Mouse (Mus musculus) heart, embryonic 11.5 days (tissue): ENCODE data around the gene Syne3. TPM values are rescaled to one million over a fixed set of nuclear protein-coding genes. Genes with fewer than 3 reads are reported as not detected.
A peak's percentile ranks its signal among the peaks of the same experiment; 100 is the strongest.

Experiments
- ATAC-seq: fragments of 200-750 bp; cut with Nextera tagmentation; replicated peaks from 2 replicates; pipeline ENCODE4 v1.8.0; 2017; ENCODE audit warnings: moderate library complexity; ENCODE audit not compliant: insufficient number of reproducible peaks, low FRiP score, low TSS enrichment
- H3K27ac ChIP-seq: fragments of 300-500 bp; sonication (generic); 2 replicates; pipeline ENCODE4 v1.5.1; 2014; ENCODE audit warnings: mild to moderate bottlenecking, low read depth, low read length
- H3K27me3 ChIP-seq: fragments of 300-500 bp; sonication (generic); 2 replicates; pipeline ENCODE4 v1.6.1; 2014; ENCODE audit warnings: mild to moderate bottlenecking, low read length, mixed read lengths; ENCODE audit not compliant: control insufficient read depth, insufficient read depth
- H3K36me3 ChIP-seq: fragments of 300-500 bp; sonication (generic); 2 replicates; pipeline ENCODE4 v1.6.1; 2014; ENCODE audit warnings: mild to moderate bottlenecking, low read length, moderate library complexity, mixed read lengths; ENCODE audit not compliant: control insufficient read depth, insufficient read depth
- H3K4me1 ChIP-seq: fragments of 300-500 bp; sonication (generic); 2 replicates; pipeline ENCODE4 v1.6.1; 2014; ENCODE audit warnings: low read length; ENCODE audit not compliant: control insufficient read depth, insufficient read depth
- H3K4me2 ChIP-seq: fragments of 300-500 bp; sonication (generic); 2 replicates; pipeline ENCODE4 v1.6.1; 2014; ENCODE audit warnings: mild to moderate bottlenecking, moderate library complexity
- H3K4me3 ChIP-seq: fragments of 300-500 bp; sonication (generic); 2 replicates; pipeline ENCODE4 v1.5.1; 2014; ENCODE audit warnings: low read depth, low read length
- H3K9ac ChIP-seq: fragments of 300-500 bp; sonication (generic); 2 replicates; pipeline ENCODE4 v1.6.1; 2014; ENCODE audit warnings: mild to moderate bottlenecking, low read depth, low read length, moderate library complexity
- H3K9me3 ChIP-seq: fragments of 300-500 bp; sonication (generic); replicated peaks from 2 replicates; pipeline ENCODE4 v1.6.1; 2016; ENCODE audit warnings: low read length; ENCODE audit not compliant: control insufficient read depth
- WGBS: fragments of 180-500 bp; shearing (Covaris S2); extraction: QIAGEN DNeasy Blood & Tissue Kit; methylation state at CpG from one replicate; pipeline ENCODE4 v1.1.7; 2014; ENCODE audit not compliant: insufficient replicate concordance; 5-methylcytosine and 5-hydroxymethylcytosine counted together
- polyA plus RNA-seq: library from polyadenylated mRNA; unstranded; fragments of >200 nt; fragmentation: Nextera tagmentation; extraction: Ambion mirVana; gene quantifications from 2 replicates; pipeline ENCODE4 v1.2.1, GENCODE M21; 2014

The Syne3 gene
- polyA plus RNA-seq, 1 experiment from 2014 or later: 0.42 TPM

- no peaks in the 10 kb centered on the region for H3K9me3 ChIP-seq
- peak overlapping the region; percentile 96 for H3K4me2 ChIP-seq
- 2% methylated on average over 13 of the region's 13 CpGs for WGBS
- H3K9ac ChIP-seq: peak overlapping the region; percentile 44; the same call in 1 of the 2 replicates
- no peak overlapping the region for H3K27ac ChIP-seq
- peak overlapping the region; percentile 75 for H3K4me3 ChIP-seq
- 0 out of 2 replicates have a peak, but pooled peaks have one; percentile 19 for ATAC-seq
- peaks cover 41% of the 10 kb centered on the region for H3K27me3 ChIP-seq
- H3K36me3 ChIP-seq: no peaks in the 10 kb centered on the region
- H3K4me1 ChIP-seq: peaks cover 13% of the 10 kb centered on the region
Observed at GRCm38 (mm10) chr12:105008752-105009178, 844 bp downstream of the Syne3 start.

- 48% methylated on average over 2 of the region's 2 CpGs for WGBS
- Histone ChIP-seq H3K9me3 (no peaks in the 10 kb centered on the region), H3K27me3 (peaks cover 41% of the 10 kb centered on the region), H3K9ac (no peak overlapping the region; the same call in 1 of the 2 replicates), H3K27ac (no peak overlapping the region), H3K36me3 (no peaks in the 10 kb centered on the region), H3K4me2 (peak overlapping the region; percentile 96), H3K4me1 (peaks cover 13% of the 10 kb centered on the region), H3K4me3 (no peak overlapping the region; the same call in 1 of the 2 replicates)
- no peak for ATAC-seq
Observed at GRCm38 (mm10) chr12:105008150-105008549, 1.5 kb downstream of the Syne3 start.

GRCm38 (mm10) chr12:105005715-105005972 lies 4.0 kb downstream of the Syne3 start:
- peaks cover 13% of the 10 kb centered on the region for H3K4me1 ChIP-seq
- H3K4me2 ChIP-seq: no peak overlapping the region
- 68% methylated on average over 2 of the region's 2 CpGs for WGBS
- H3K27me3 ChIP-seq: peaks cover 35% of the 10 kb centered on the region
- H3K27ac ChIP-seq: no peak overlapping the region
- H3K9ac ChIP-seq: no peak overlapping the region
- H3K4me3 ChIP-seq: no peak overlapping the region
- no peaks in the 10 kb centered on the region for H3K36me3 ChIP-seq
- H3K9me3 ChIP-seq: no peaks in the 10 kb centered on the region
- ATAC-seq: no peak

GRCm38 (mm10) chr12:105004956-105005714 lies 4.5 kb downstream of the Syne3 start:
- no peak for ATAC-seq
- no peak overlapping the region for H3K4me3 ChIP-seq
- no peak overlapping the region for H3K9ac ChIP-seq
- no peaks in the 10 kb centered on the region for H3K36me3 ChIP-seq
- H3K4me2 ChIP-seq: no peak overlapping the region
- peaks cover 11% of the 10 kb centered on the region for H3K4me1 ChIP-seq
- H3K27me3 ChIP-seq: peaks cover 32% of the 10 kb centered on the region
- H3K27ac ChIP-seq: no peak overlapping the region
- WGBS: 75% methylated on average over 22 of the region's 22 CpGs
- no peaks in the 10 kb centered on the region for H3K9me3 ChIP-seq

- Histone ChIP-seq H3K9me3 (no peaks in the 10 kb centered on the region), H3K9ac (no peak overlapping the region), H3K27ac (no peak overlapping the region), H3K4me2 (no peak overlapping the region), H3K36me3 (no peaks in the 10 kb centered on the region), H3K27me3 (peaks cover 22% of the 10 kb centered on the region), H3K4me3 (no peak overlapping the region), H3K4me1 (peaks cover 4% of the 10 kb centered on the region)
- WGBS: 72% methylated on average over 3 of the region's 3 CpGs
- ATAC-seq: no peak
Observed at GRCm38 (mm10) chr12:105003715-105004114, 5.9 kb downstream of the Syne3 start.

GRCm38 (mm10) chr12:105003158-105003557 lies 6.5 kb downstream of the Syne3 start:
- Histone ChIP-seq H3K27me3 (peaks cover 16% of the 10 kb centered on the region), H3K4me1 (no peaks in the 10 kb centered on the region), H3K27ac (no peak overlapping the region), H3K9ac (no peak overlapping the region), H3K36me3 (no peaks in the 10 kb centered on the region), H3K9me3 (no peaks in the 10 kb centered on the region), H3K4me2 (no peak overlapping the region), H3K4me3 (no peak overlapping the region)
- WGBS: 52% methylated on average over 9 of the region's 9 CpGs
- no peak for ATAC-seq

GRCm38 (mm10) chr12:105002340-105003132 lies 7.1 kb downstream of the Syne3 start:
- Histone ChIP-seq H3K4me1 (no peaks in the 10 kb centered on the region), H3K4me2 (no peak overlapping the region), H3K27me3 (peaks cover 10% of the 10 kb centered on the region), H3K27ac (no peak overlapping the region), H3K36me3 (no peaks in the 10 kb centered on the region), H3K9ac (no peak overlapping the region), H3K4me3 (no peak overlapping the region), H3K9me3 (no peaks in the 10 kb centered on the region)
- no peak for ATAC-seq
- 66% methylated on average over 10 of the region's 10 CpGs for WGBS

- Histone ChIP-seq H3K4me2 (no peak overlapping the region), H3K9me3 (no peaks in the 10 kb centered on the region), H3K4me1 (no peaks in the 10 kb centered on the region), H3K27ac (no peak overlapping the region), H3K4me3 (no peak overlapping the region), H3K9ac (no peak overlapping the region), H3K36me3 (no peaks in the 10 kb centered on the region), H3K27me3 (peaks cover 6% of the 10 kb centered on the region; the same call in 1 of the 2 replicates)
- no peak for ATAC-seq
- WGBS: 78% methylated on average over 9 of the region's 9 CpGs
Observed at GRCm38 (mm10) chr12:105001317-105001716, 8.3 kb downstream of the Syne3 start.
